Mouse (Mus musculus) liver, embryonic 16.5 days (tissue): ENCODE data around the gene Lrrc8a. TPM values are rescaled to one million over a fixed set of nuclear protein-coding genes. Genes with fewer than 3 reads are reported as not detected.
A peak's percentile ranks its signal among the peaks of the same experiment; 100 is the strongest.

Source experiments
- ATAC-seq: fragments of 200-750 bp; cut with Nextera tagmentation; 2 replicates; pipeline ENCODE4 v1.8.0; 2017; ENCODE audit warnings: low read depth, mild to moderate bottlenecking, moderate number of reproducible peaks, moderate library complexity
- H3K27ac ChIP-seq: fragments of 300-500 bp; sonication (generic); 2 replicates; pipeline ENCODE4 v1.5.1; 2014; ENCODE audit warnings: mild to moderate bottlenecking, low read length
- H3K27me3 ChIP-seq: fragments of 300-500 bp; sonication (generic); 2 replicates; pipeline ENCODE4 v1.6.1; 2014; ENCODE audit warnings: low read depth, low read length, mixed read lengths; ENCODE audit not compliant: control insufficient read depth, insufficient read depth
- H3K36me3 ChIP-seq: fragments of 300-500 bp; sonication (generic); 2 replicates; pipeline ENCODE4 v1.6.1; 2014; ENCODE audit warnings: mild to moderate bottlenecking; ENCODE audit not compliant: control insufficient read depth, insufficient read depth
- H3K4me1 ChIP-seq: fragments of 300-500 bp; sonication (generic); 2 replicates; pipeline ENCODE4 v1.6.1; 2014; ENCODE audit warnings: low read depth, low read length, mixed read lengths; ENCODE audit not compliant: control insufficient read depth
- H3K4me2 ChIP-seq: fragments of 300-500 bp; sonication (generic); 2 replicates; pipeline ENCODE4 v1.6.1; 2014; ENCODE audit warnings: low read depth, low read length, mixed read lengths
- H3K4me3 ChIP-seq: fragments of 300-500 bp; sonication (generic); 2 replicates; pipeline ENCODE4 v1.5.1; 2014; ENCODE audit warnings: low read depth, mild to moderate bottlenecking, low read length
- H3K9ac ChIP-seq: fragments of 300-500 bp; sonication (generic); 2 replicates; pipeline ENCODE4 v1.6.1; 2014; ENCODE audit warnings: low read depth, low read length
- H3K9me3 ChIP-seq: fragments of 300-500 bp; sonication (generic); replicated peaks from 2 replicates; pipeline ENCODE4 v1.6.1; 2016; ENCODE audit warnings: low read length; ENCODE audit not compliant: control insufficient read depth
- WGBS: fragments of 180-500 bp; shearing (Covaris S2); extraction: QIAGEN DNeasy Blood & Tissue Kit; methylation state at CpG from one replicate; pipeline ENCODE4 v1.1.7; 2014; ENCODE audit not compliant: insufficient replicate concordance; 5-methylcytosine and 5-hydroxymethylcytosine counted together
- polyA plus RNA-seq: library from polyadenylated mRNA; unstranded; fragments of >200 nt; fragmentation: Nextera tagmentation; extraction: Ambion mirVana; gene quantifications from 2 replicates; pipeline ENCODE4 v1.2.1, GENCODE M21; 2015

The Lrrc8a gene
- polyA plus RNA-seq, 1 experiment from 2014 or later: 11.9 TPM

DNA sequence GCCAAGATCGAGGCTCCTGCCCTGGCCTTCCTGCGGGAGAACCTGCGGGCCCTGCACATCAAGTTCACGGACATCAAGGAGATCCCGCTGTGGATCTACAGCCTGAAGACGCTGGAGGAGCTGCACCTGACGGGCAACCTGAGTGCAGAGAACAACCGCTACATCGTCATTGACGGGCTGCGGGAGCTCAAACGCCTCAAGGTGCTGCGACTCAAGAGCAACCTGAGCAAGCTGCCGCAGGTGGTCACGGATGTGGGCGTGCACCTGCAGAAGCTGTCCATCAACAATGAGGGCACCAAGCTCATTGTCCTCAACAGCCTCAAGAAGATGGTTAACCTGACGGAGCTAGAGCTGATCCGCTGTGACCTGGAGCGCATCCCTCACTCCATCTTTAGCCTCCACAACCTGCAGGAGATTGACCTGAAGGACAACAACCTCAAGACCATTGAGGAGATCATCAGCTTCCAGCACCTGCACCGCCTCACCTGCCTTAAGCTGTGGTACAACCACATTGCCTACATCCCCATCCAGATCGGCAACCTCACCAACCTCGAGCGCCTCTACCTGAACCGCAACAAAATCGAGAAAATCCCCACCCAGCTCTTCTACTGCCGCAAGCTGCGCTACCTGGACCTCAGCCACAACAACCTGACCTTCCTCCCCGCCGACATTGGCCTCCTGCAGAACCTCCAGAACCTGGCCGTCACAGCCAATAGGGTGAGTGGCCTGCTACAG, 19.3 kb downstream of the Lrrc8a start:
- Histone ChIP-seq H3K9me3 (no peaks in the 10 kb centered on the region), H3K9ac (no peak overlapping the region), H3K4me3 (no peak overlapping the region), H3K4me1 (peaks cover 4% of the 10 kb centered on the region), H3K4me2 (no peak overlapping the region), H3K36me3 (peaks cover 28% of the 10 kb centered on the region), H3K27me3 (no peaks in the 10 kb centered on the region), H3K27ac (no peak overlapping the region)
- whole genome bisulfite sequencing: 89% methylated on average over 30 of the region's 30 CpGs
- no peak for ATAC-seq

GRCm38 (mm10) chr2:30257699-30258460, 20.4 kb downstream of the Lrrc8a start:
- Histone ChIP-seq H3K27ac (no peak overlapping the region), H3K36me3 (peaks cover 35% of the 10 kb centered on the region)
- no peak for ATAC-seq

GRCm38 (mm10) chr2:30258600-30258999, 21.1 kb downstream of the Lrrc8a start:
- H3K9me3 ChIP-seq: no peaks in the 10 kb centered on the region
- no peak overlapping the region for H3K9ac ChIP-seq
- no peaks in the 10 kb centered on the region; the same call in none of the 2 replicates for H3K4me1 ChIP-seq
- peak; percentile 40; the same call in 1 of the 2 replicates for ATAC-seq
- no peak overlapping the region for H3K27ac ChIP-seq
- H3K27me3 ChIP-seq: no peaks in the 10 kb centered on the region
- peaks cover 42% of the 10 kb centered on the region for H3K36me3 ChIP-seq
- no peak overlapping the region; the same call in 1 of the 2 replicates for H3K4me2 ChIP-seq
- H3K4me3 ChIP-seq: no peak overlapping the region
- WGBS: 58% methylated on average over 4 of the region's 4 CpGs

More at GRCm38 (mm10) chr2:30257699-30258460, 20.4 kb downstream of the Lrrc8a start:
- Histone ChIP-seq H3K9ac (no peak overlapping the region), H3K4me1 (no peaks in the 10 kb centered on the region; the same call in none of the 2 replicates), H3K4me2 (no peak overlapping the region), H3K27me3 (no peaks in the 10 kb centered on the region), H3K4me3 (no peak overlapping the region), H3K9me3 (no peaks in the 10 kb centered on the region)
- 40% methylated on average over 7 of the region's 7 CpGs for WGBS

DNA sequence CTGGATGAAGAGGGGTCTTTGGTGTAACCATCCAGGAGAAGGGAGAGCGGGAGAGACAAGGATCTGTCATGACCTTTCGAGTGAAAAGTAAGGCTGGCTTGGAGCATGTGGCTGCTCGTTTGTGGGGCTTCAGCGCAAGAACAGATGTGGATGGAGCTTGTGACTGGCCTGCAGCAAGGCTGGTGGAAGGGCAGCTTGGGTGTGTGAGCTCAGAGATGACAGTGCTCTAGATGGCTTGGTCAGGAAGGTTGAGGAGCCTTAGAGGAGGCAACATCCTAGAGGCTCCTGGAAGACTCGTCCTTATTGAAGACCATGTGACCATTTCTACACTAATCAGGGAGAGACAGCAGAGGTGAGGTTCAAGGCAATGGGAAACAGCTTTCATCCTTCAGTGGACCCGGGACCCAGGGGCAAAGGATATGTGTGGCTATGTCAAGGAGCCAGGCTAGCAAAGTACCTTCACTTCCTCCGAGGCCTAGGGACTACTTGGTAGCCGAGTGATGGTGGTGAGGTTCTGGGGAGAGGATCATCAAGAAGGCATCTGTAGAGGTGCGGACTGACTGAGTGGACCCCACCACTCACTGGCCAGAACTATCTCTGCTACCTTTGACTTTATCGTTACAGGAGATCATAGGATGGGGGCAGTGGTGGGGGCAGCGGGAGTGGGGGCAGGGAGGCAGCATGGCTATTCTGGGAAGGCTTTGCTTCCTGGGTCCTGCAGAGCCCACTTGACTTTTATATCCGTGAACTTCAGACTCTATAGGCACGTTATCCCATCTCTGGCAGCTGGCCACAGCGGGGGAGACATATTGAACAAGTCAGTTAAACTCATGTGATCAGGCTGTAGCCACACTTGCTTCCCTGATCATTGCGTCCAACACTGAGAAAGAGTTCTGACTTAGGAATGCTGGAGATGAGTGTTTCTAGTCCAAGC, 21.9 kb downstream of the Lrrc8a start:
- Histone ChIP-seq H3K4me1 (no peaks in the 10 kb centered on the region; the same call in none of the 2 replicates), H3K9ac (no peak overlapping the region), H3K27ac (peak overlapping the region; percentile 21; the same call in 1 of the 2 replicates), H3K27me3 (no peaks in the 10 kb centered on the region), H3K4me3 (no peak overlapping the region), H3K4me2 (no peak overlapping the region), H3K36me3 (peaks cover 47% of the 10 kb centered on the region), H3K9me3 (no peaks in the 10 kb centered on the region)
- 81% methylated on average over 15 of the region's 15 CpGs for whole genome bisulfite sequencing
- ATAC-seq: no peak

DNA sequence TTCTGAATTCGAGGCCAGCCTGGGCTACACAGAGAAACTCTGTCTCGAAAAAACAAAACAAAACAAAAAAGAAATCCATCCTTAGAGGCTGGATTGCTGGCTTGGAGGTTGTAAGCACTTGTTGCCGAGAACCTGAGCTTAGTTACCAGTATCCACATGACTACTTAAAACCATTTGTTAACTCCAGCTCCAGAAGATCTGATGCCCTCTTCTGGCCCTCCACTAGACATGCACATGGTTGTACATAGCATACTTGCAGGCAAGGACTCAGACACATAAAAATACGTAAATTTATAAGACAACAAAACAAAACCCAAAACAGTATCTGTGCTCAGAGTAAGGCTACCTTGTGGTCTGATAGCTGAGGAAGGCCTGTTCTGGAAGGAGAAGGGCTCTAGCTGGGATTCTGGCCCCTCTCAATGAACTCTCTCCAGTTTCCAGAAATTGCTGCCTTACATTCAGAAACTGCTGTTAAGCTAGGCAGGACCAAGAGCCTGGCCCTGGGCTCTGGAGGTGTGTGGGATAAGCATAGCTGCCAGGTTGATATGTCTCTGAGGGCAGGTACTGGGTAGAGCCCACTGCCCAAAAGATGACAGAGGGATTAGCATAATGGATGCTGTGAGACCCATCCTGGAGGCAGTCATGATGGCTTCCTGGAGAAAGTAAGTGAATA, 23.7 kb downstream of the Lrrc8a start:
- Histone ChIP-seq H3K27ac (no peak overlapping the region), H3K9me3 (no peaks in the 10 kb centered on the region), H3K4me1 (peaks cover 12% of the 10 kb centered on the region), H3K9ac (no peak overlapping the region), H3K36me3 (peaks cover 35% of the 10 kb centered on the region), H3K4me3 (no peak overlapping the region), H3K4me2 (no peak overlapping the region), H3K27me3 (no peaks in the 10 kb centered on the region)
- ATAC-seq: no peak
- 72% methylated on average over 4 of the region's 4 CpGs for WGBS

DNA sequence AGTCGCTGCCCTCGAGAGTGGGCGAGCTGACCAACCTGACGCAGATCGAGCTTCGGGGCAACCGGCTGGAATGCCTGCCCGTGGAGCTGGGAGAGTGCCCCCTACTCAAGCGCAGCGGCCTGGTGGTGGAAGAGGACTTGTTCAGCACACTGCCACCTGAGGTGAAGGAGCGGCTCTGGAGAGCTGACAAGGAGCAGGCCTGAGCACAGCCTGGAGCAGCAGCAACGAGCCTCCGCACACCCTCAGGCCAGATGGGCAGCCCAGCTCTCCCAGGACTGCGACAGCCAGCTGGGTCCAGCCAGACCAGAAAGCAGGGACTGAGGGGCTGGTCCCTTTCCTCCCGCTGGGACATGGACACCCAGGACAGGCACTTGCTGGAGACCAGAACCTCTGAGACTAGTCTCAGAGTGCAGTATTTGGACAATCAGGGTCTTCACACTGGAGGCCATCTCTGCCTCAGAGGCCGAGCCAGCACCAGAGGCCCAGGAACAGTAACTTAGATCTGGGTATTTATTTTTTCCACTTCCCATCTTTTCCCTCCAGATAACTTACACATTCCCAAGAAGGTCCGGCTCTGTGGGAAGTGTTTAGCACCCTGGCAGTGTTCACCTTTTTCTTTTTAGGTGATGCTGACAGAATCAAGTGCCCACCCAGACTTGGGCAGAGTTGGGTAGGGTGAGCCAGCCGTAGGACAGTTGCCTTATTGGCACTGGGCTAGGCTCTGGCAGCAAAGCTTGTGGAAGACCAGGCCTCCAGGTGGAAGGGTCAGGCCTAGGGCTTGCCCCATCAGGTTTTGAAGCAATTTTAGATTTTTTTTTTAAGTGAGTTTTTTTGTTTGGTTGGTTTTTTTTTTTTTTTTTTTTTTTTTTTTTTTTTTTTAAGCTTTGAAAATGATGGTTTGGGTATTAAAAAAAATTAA, 24.7 kb downstream of the Lrrc8a start:
- ATAC-seq: no peak
- no peaks in the 10 kb centered on the region for H3K9me3 ChIP-seq
- H3K9ac ChIP-seq: no peak overlapping the region
- no peak overlapping the region for H3K4me3 ChIP-seq
- WGBS: 90% methylated on average over 18 of the region's 18 CpGs
- no peak overlapping the region for H3K27ac ChIP-seq
- H3K27me3 ChIP-seq: no peaks in the 10 kb centered on the region
- H3K4me1 ChIP-seq: peaks cover 18% of the 10 kb centered on the region
- H3K4me2 ChIP-seq: no peak overlapping the region
- H3K36me3 ChIP-seq: peaks cover 25% of the 10 kb centered on the region

DNA sequence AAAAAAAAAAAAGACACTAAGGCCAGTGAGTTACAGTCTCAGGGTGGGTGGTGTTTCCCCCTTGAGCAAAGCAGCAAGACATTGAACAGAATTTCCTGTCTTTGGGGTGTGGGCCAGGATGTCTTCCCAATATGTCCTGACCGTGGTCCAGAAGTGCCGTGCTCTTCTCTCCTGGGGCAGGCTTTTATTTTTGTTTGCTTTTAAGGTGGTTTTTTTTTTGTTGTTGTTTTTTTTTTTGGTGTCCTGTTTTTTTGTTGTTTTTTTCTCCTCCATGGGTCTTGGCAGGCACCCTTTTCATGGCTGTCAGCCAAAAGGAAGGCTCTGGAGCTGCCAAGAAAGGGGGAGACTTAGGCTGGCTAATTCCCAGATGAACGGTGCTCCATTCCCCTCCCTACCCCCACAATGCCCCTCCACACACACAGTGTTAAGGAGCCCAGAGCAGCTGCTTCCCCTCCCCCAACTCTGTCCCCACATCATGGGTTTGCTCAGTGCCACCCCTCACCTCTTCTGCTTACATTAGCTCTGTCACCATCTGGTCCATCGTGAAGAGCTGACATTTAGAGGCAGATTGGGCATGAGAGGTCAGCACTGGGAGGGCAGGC, 25.4 kb downstream of the Lrrc8a start:
- ATAC-seq: no peak
- WGBS: 75% methylated on average over 4 of the region's 4 CpGs
- H3K4me3 ChIP-seq: no peak overlapping the region
- no peak overlapping the region for H3K4me2 ChIP-seq
- peaks cover 24% of the 10 kb centered on the region for H3K36me3 ChIP-seq
- H3K27me3 ChIP-seq: no peaks in the 10 kb centered on the region
- H3K9me3 ChIP-seq: no peaks in the 10 kb centered on the region
- H3K4me1 ChIP-seq: peaks cover 18% of the 10 kb centered on the region
- H3K9ac ChIP-seq: no peak overlapping the region
- no peak overlapping the region for H3K27ac ChIP-seq
